Mouse (Mus musculus): ENCODE data around the gene Trnau1ap.

DNA sequence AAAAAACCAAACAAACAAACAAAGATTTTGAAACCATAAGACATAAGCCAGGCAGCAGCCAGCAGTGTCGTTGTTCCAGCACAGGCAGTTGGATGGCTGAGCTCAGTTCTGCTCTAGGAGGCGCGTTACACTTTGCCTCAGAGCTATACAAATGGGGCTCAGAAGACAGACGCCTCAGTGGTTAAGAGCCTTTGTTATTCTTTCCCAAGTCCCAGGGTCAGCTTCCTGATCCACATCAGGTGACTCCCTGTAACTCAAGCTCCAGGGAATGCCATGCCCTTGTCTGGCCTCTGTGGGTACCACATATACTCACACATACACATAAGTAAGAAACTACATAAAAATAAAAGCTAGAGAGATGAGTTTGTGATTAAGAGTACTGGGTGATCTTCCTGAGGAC is 38.3 kb downstream of the Trnau1ap start:
- TF ChIP-seq CTCF (conservative IDR thresholded peaks at IDR 0.05; ENCODE audit: low read length) (no peak), POU5F1 (IDR thresholded peaks at IDR 0.05; ENCODE audit: borderline replicate concordance, low read length) (no peak), NANOG (IDR thresholded peaks at IDR 0.05; ENCODE audit: borderline replicate concordance, low read length) (no peak)

Data from E14TG2a.4 (cell line).